8 mouse cellular contexts compared by ENCODE assay signal in the genomic region with DNA sequence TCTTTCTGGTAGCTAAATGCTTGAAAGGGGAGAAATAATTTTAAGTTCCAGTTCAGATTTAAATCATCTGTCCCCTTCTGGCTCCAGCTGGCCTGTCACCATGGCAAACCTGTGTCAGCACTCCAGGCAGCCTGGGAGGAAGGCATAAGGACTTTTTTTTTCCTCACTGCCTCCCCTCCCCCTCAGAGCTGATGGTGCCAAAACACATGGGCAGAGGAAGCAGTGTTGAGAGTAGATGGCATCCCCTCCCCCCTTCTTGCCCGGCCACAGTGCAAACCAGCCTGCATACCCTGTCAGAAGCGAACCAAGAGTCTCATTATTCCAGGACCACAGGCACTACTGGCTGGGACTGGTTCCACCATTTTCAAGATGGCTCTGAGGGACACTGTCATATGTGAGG.
DNase-seq lines count a peak whose midpoint lies in the region; ATAC-seq and TF ChIP-seq lines count a peak whose summit lies in the region.

No protein-coding gene starts in this region.

- peaks cover 29% of the 10 kb centered on the region for H3K4me1 ChIP-seq in hindbrain, postnatal 0 days (ENCODE audit: insufficient read depth, low read length)
- H3K4me1 ChIP-seq in limb, embryonic 14.5 days (ENCODE audit: control insufficient read depth, insufficient read depth, low read length) = peaks cover 44% of the 10 kb centered on the region
- H3K4me1 ChIP-seq in liver, embryonic 11.5 days (replicated peaks; ENCODE audit: control insufficient read depth, insufficient read depth, low read length) = no peaks in the 10 kb centered on the region; the same call in none of the 2 replicates

- peak overlapping the region; percentile 77 for H3K27ac ChIP-seq in hindbrain, postnatal 0 days
- no peak overlapping the region for H3K27ac ChIP-seq in limb, embryonic 14.5 days (replicated peaks; ENCODE audit: low read depth, low read length)
- no peak overlapping the region for H3K27ac ChIP-seq in liver, embryonic 11.5 days (ENCODE audit: low read depth, low read length)

- DNase-seq in adrenal gland, postnatal 14 days = peak; percentile 16
- DNase-seq in adrenal gland, postnatal 10 days = no peak
- DNase-seq in adipocyte (ENCODE audit: low spot score) = peak; percentile 59
- DNase-seq in hindbrain, postnatal 0 days (ENCODE audit: low spot score) = peak; percentile 89
- DNase-seq in limb, embryonic 14.5 days (ENCODE audit: low spot score) = peak; percentile 40
- no peak for DNase-seq in adrenal gland, postnatal 36 days
- DNase-seq in liver, embryonic 11.5 days (ENCODE audit: low spot score) = no peak
- no peak for DNase-seq in gastrocnemius, postnatal 4 days (ENCODE audit: low spot score in 2 of 2)

- H3K4me2 ChIP-seq in hindbrain, postnatal 0 days (ENCODE audit: low read depth, low read length) = no peak overlapping the region
- no peak overlapping the region for H3K4me2 ChIP-seq in limb, embryonic 14.5 days (replicated peaks; ENCODE audit: low read depth, low read length, severe bottlenecking)
- no peak overlapping the region for H3K4me2 ChIP-seq in liver, embryonic 11.5 days

- WGBS in hindbrain, postnatal 0 days = 21% methylated on average over 2 of the region's 2 CpGs
- 44% methylated on average over 2 of the region's 2 CpGs for WGBS in limb, embryonic 14.5 days
- 62% methylated on average over 2 of the region's 2 CpGs for WGBS in liver, embryonic 11.5 days

- no peaks in the 10 kb centered on the region for H3K27me3 ChIP-seq in hindbrain, postnatal 0 days (ENCODE audit: insufficient read depth, low read length)
- no peaks in the 10 kb centered on the region for H3K27me3 ChIP-seq in limb, embryonic 14.5 days (ENCODE audit: control insufficient read depth, insufficient read depth, low read length)
- peaks cover 6% of the 10 kb centered on the region for H3K27me3 ChIP-seq in liver, embryonic 11.5 days (replicated peaks; ENCODE audit: control insufficient read depth, insufficient read depth, low read length)

- H3K9me3 ChIP-seq in hindbrain, postnatal 0 days (ENCODE audit: low read length) = no peaks in the 10 kb centered on the region
- H3K9me3 ChIP-seq in limb, embryonic 14.5 days (ENCODE audit: control insufficient read depth, low read length) = no peaks in the 10 kb centered on the region
- H3K9me3 ChIP-seq in liver, embryonic 11.5 days (ENCODE audit: control insufficient read depth, low read length) = no peaks in the 10 kb centered on the region

- TF ChIP-seq POLR2A in limb, embryonic 14.5 days (IDR thresholded peaks at IDR 0.05; ENCODE audit: borderline replicate concordance, extremely low read depth, insufficient read depth, insufficient read length) = no peak

- H3K36me3 ChIP-seq in hindbrain, postnatal 0 days (ENCODE audit: insufficient read depth, low read length) = no peaks in the 10 kb centered on the region
- H3K36me3 ChIP-seq in limb, embryonic 14.5 days (ENCODE audit: control insufficient read depth, insufficient read depth, low read length) = no peaks in the 10 kb centered on the region
- no peaks in the 10 kb centered on the region for H3K36me3 ChIP-seq in liver, embryonic 11.5 days (ENCODE audit: control insufficient read depth, insufficient read depth, low read length)

- peak; percentile 89 for ATAC-seq in hindbrain, postnatal 0 days
- no peak for ATAC-seq in limb, embryonic 14.5 days (ENCODE audit: low FRiP score, low read depth)
- no peak for ATAC-seq in liver, embryonic 11.5 days (replicated peaks; ENCODE audit: low FRiP score)

- H3K4me3 ChIP-seq in hindbrain, postnatal 0 days (ENCODE audit: low read length) = no peak overlapping the region
- no peak overlapping the region for H3K4me3 ChIP-seq in limb, embryonic 14.5 days (replicated peaks; ENCODE audit: low read length)
- H3K4me3 ChIP-seq in liver, embryonic 11.5 days (ENCODE audit: low read depth, low read length) = no peak overlapping the region

- H3K9ac ChIP-seq in hindbrain, postnatal 0 days (replicated peaks; ENCODE audit: low read length) = no peak overlapping the region
- no peak overlapping the region for H3K9ac ChIP-seq in limb, embryonic 14.5 days (ENCODE audit: low read depth, low read length, severe bottlenecking)
- no peak overlapping the region for H3K9ac ChIP-seq in liver, embryonic 11.5 days (ENCODE audit: low read depth, low read length)

- TF ChIP-seq CTCF in hindbrain, postnatal 0 days (IDR thresholded peaks at IDR 0.05; ENCODE audit: low read depth) = no peak

Comparison
In these comparisons a context has a peak if more than half of its experiments do, and no peak if none do; other contexts are left out.
1. DNase-seq: peak in adrenal gland, postnatal 14 days (single experiment), adipocyte (single experiment), hindbrain, postnatal 0 days (single experiment) and limb, embryonic 14.5 days (single experiment); none in adrenal gland, postnatal 10 days (single experiment), adrenal gland, postnatal 36 days (0 of 2), liver, embryonic 11.5 days (single experiment) and gastrocnemius, postnatal 4 days (0 of 2).